Mouse (Mus musculus) left cerebral cortex, adult 18-20 months (tissue): ENCODE data around the gene Hoxd10. TPM values are rescaled to one million over a fixed set of nuclear protein-coding genes. Genes with fewer than 3 reads are reported as not detected.

Experiments used
- DNase-seq, 2 experiments: peaks; one replicate each; pipeline ENCODE4 v3.0.0; 2021 to 2022; ENCODE audit warnings: low spot score in 2 of 2, mixed read lengths in 1 of 2
- total RNA-seq, 2 experiments: library from RNA; stranded (reverse); gene quantifications; 2 replicates each; pipeline ENCODE4 v1.2.3; 2021

The Hoxd10 gene
- total RNA-seq, 2 experiments from 2014 or later = not detected

- peak; percentile 66 to 68 for DNase-seq
Measured at GRCm38 (mm10) chr2:74663291-74663925, 28.3 kb upstream of the Hoxd10 start.

- DNase-seq = no peak
Measured at GRCm38 (mm10) chr2:74666411-74666810, 25.3 kb upstream of the Hoxd10 start.

GRCm38 (mm10) chr2:74667191-74667841, 24.4 kb upstream of the Hoxd10 start:
- no peak for DNase-seq

GRCm38 (mm10) chr2:74667842-74668357, 23.8 kb upstream of the Hoxd10 start, which contains the start of gene Hoxd13:
Hoxd13 (plus strand) TSS chr2:74668310.
- no peak for DNase-seq

- DNase-seq = no peak
Measured at GRCm38 (mm10) chr2:74668370-74669229, 23.1 kb upstream of the Hoxd10 start.

- no peak for DNase-seq
Measured at GRCm38 (mm10) chr2:74669230-74669578, 22.5 kb upstream of the Hoxd10 start.

- DNase-seq = no peak
Measured at GRCm38 (mm10) chr2:74669650-74670235, 22.0 kb upstream of the Hoxd10 start.

- DNase-seq = no peak
Measured at GRCm38 (mm10) chr2:74670632-74671188, 21.0 kb upstream of the Hoxd10 start.

- DNase-seq = no peak
Measured at GRCm38 (mm10) chr2:74671847-74672246, 19.9 kb upstream of the Hoxd10 start.

- no peak for DNase-seq
Measured at GRCm38 (mm10) chr2:74672481-74673362, 19.0 kb upstream of the Hoxd10 start.

GRCm38 (mm10) chr2:74673835-74674425, 17.8 kb upstream of the Hoxd10 start:
- DNase-seq = no peak

GRCm38 (mm10) chr2:74674881-74675665, 16.7 kb upstream of the Hoxd10 start, which contains the start of gene Hoxd12:
Hoxd12 (plus strand) TSS chr2:74675013.
- no peak for DNase-seq

GRCm38 (mm10) chr2:74675666-74676282, 15.9 kb upstream of the Hoxd10 start:
- DNase-seq = no peak

- DNase-seq = no peak
Measured at GRCm38 (mm10) chr2:74676376-74677052, 15.2 kb upstream of the Hoxd10 start.

GRCm38 (mm10) chr2:74677106-74677505, 14.6 kb upstream of the Hoxd10 start:
- no peak for DNase-seq

GRCm38 (mm10) chr2:74678891-74679595, 12.7 kb upstream of the Hoxd10 start, which contains the start of gene Hoxd11:
Hoxd11 (plus strand) TSS chr2:74679557.
- no peak for DNase-seq

GRCm38 (mm10) chr2:74679596-74679971, 12.1 kb upstream of the Hoxd10 start:
- DNase-seq = no peak
